Mouse (Mus musculus): ENCODE measurements around the gene Phf10.
"Not testable (repeated sequence)": the region's sequence is repeated elsewhere in the genome, so short reads cannot be mapped to it uniquely, and the experiment has no call there.

DNA sequence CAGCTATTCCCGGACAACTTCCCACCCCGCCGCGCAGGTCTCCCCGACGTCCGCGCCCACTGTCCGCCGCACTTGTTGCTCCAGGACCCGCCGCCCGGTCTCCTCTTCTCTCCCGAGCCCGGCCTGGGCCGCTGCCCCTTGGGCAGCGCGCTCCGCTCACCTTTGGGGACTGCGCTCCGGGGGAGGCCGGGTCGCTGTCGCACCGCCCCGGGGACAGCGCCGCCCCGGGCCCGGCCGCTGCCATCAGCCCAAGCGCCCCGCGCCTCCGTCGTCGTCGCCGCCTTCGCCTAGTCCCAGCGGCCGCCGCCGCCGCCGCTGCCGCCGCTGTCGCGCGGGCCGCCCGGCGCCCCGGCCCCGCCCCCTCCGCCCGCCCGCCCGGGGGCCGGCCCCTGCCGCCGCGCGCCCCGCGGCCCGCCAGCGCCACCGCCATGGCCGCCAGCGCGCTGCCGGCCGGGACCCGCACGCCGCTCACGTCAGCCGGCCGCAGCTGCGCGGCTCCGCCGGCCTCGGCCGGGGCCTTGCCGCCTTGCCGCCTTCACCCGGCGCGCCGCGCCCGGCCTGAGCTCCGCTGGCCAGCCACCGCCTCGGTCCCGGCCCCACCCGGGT, at the start of gene Phf10:
- TF ChIP-seq POLR2A (IDR thresholded peaks at IDR 0.05; ENCODE audit: low read depth, low read length), result peak; percentile 45; the same call in 1 of the 2 replicates
- not testable (repeated sequence) for TF ChIP-seq CTCF (IDR thresholded peaks at IDR 0.05; ENCODE audit: borderline replicate concordance, insufficient read depth, low read length)
